Mouse (Mus musculus): ENCODE measurements around the gene AB124611. TPM values are rescaled to one million over a fixed set of nuclear protein-coding genes. Genes with fewer than 3 reads are reported as not detected.

AB124611 gene
- polyA plus RNA-seq, 1 experiment, result 0.13 TPM

DNA sequence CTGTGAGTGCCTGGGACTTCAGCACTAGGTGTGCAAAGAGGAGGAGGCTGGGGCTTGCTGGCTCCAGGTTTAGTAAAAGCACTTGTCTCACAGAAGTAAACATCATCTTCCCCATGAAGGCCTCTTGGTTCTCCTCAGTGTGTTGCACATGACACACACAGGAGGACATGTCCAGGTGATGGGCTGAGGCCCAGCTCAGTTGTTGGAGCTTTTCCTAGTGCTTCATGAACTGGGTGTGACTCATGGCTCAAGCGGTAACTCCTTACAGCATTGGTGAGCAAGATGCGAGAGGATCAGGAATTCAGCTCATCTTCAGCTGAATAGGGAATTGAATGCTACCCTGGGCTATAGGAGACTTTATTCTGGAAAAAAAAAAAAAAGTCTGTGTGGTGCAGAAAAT, 28.3 kb upstream of the AB124611 start:
- Histone ChIP-seq H3K36me3 (ENCODE audit: control insufficient read depth) (peaks cover 86% of the 10 kb centered on the region), H3K4me1 (ENCODE audit: control insufficient read depth) (peaks cover 4% of the 10 kb centered on the region), H3K27me3 (ENCODE audit: control insufficient read depth) (no peaks in the 10 kb centered on the region), H3K9me3 (ENCODE audit: control insufficient read depth, low read length) (no peaks in the 10 kb centered on the region), H3K4me3 (replicated peaks) (no peak overlapping the region)
- TF ChIP-seq TAL1 (IDR thresholded peaks at IDR 0.05; ENCODE audit: low read length) (no peak), GATA1 (IDR thresholded peaks at IDR 0.05; ENCODE audit: low read length) (no peak)

DNA sequence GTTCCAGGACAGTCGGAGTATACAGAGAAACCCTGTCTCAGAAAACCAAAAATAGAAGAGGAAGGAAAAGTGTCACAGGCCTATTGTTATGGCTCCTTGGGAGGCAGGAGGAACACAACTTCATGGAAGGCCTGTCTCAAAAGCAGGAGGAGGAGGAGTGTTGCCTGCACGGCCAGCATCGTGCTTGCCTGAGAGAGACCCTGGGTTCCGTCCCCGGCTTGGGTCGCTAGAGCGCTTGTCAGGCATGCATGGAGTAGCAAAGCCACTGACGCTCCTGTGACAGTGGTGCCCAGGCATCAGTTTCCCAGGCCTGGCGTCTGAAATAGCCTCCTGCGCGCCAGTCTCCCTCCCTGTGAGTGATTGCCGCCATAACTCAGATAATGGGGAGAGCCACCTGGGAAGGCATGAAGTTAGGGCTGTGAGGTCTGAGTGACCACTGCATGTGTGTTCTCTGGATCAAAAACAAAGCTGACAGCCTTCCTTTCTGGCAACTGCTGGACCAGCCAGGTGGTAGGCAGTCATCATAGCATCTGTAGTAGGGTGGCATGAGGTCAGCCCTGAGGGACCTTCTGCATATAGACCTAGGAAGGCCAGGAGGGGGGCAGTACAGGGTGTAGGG, 27.6 kb upstream of the AB124611 start:
- Histone ChIP-seq H3K9me3 (ENCODE audit: control insufficient read depth, low read length) (no peaks in the 10 kb centered on the region), H3K4me1 (ENCODE audit: control insufficient read depth) (peaks cover 4% of the 10 kb centered on the region), H3K36me3 (ENCODE audit: control insufficient read depth) (peaks cover 86% of the 10 kb centered on the region), H3K4me3 (replicated peaks) (no peak overlapping the region), H3K27me3 (ENCODE audit: control insufficient read depth) (no peaks in the 10 kb centered on the region)
- TF ChIP-seq TAL1 (IDR thresholded peaks at IDR 0.05; ENCODE audit: low read length) (no peak), GATA1 (IDR thresholded peaks at IDR 0.05; ENCODE audit: low read length) (no peak)

DNA sequence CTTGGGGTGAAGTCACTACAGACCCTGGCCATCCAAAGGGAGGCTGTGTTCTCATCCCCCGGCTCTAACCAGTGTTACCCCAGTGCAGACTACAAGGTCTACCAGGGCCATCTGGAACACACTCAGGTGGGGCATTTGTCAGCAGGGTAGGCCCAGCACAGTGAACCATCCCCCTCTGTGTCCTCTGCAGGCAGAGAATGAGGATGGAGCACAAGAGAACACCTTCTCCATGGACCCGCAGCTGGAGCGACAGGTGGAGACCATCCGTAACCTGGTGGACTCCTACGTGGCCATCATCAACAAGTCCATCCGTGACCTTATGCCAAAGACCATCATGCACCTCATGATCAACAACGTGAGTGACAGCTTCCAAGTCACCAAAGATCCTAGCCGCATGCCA, 22.6 kb upstream of the AB124611 start:
- TF ChIP-seq GATA1 (IDR thresholded peaks at IDR 0.05; ENCODE audit: low read length) (no peak), TAL1 (IDR thresholded peaks at IDR 0.05; ENCODE audit: low read length) (no peak)
- Histone ChIP-seq H3K4me1 (ENCODE audit: control insufficient read depth) (no peaks in the 10 kb centered on the region; the same call in 1 of the 2 replicates), H3K4me3 (replicated peaks) (no peak overlapping the region), H3K27me3 (ENCODE audit: control insufficient read depth) (no peaks in the 10 kb centered on the region), H3K9me3 (ENCODE audit: control insufficient read depth, low read length) (no peaks in the 10 kb centered on the region), H3K36me3 (ENCODE audit: control insufficient read depth) (peaks cover 85% of the 10 kb centered on the region)

DNA sequence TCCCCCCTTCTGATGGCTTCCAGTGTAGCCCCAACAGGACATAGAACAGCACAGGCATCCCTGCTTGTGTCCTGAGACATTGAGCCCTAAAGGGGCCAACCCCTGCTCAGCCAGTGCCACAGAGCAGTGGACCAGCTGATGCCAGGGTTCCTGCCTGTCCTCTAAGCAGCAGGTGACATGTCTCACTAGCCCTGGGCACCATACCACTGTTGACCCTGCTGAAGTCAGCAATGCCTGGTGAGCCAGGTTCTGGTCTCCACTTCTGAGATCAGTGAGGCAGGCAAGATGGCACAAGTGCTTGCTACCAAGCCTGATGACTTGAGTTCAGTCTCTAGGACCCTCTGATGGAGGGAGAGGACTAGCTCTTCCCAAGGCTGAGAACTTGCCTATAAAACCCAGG, 20.2 kb upstream of the AB124611 start:
- H3K36me3 ChIP-seq (ENCODE audit: control insufficient read depth), result peaks cover 75% of the 10 kb centered on the region
- H3K9me3 ChIP-seq (ENCODE audit: control insufficient read depth, low read length), result no peaks in the 10 kb centered on the region
- no peak overlapping the region for H3K4me3 ChIP-seq (replicated peaks)
- TF ChIP-seq GATA1 (IDR thresholded peaks at IDR 0.05; ENCODE audit: low read length), result no peak
- peaks cover 24% of the 10 kb centered on the region for H3K4me1 ChIP-seq (ENCODE audit: control insufficient read depth)
- no peaks in the 10 kb centered on the region for H3K27me3 ChIP-seq (ENCODE audit: control insufficient read depth)

DNA sequence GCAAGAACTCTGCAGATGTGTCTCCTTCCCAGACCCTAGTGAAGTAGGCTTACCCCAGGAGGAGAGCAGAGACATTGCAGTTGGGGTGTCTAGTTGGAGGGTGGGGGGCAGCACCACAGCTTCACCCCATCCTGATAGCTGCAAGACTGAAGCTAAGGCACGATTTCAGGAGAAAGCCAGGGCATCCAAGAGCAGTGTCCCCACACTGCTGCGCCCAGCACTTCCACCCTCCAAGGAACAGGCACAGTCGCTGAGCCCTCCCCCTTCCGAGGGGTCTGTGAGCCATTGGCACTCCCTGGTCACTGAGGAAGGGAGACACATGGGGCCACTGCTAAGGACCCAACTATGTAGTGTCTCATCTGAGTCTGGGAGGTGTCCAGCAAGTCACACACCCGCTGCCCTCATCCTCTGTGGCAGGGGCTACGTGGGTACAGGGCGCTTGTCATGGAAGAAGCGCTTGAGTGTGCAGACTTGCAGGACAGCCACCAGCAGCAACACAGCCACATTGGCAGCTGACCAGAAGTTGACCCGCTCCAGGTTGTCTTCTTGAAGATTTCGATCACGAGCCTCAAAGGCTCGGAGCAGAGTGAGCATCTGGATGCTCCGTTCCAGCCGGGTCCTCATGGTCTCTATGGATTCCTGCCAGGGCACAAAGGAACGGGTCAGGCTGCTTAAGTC, 18.1 kb upstream of the AB124611 start:
- Histone ChIP-seq H3K4me1 (ENCODE audit: control insufficient read depth) (peaks cover 32% of the 10 kb centered on the region), H3K27me3 (ENCODE audit: control insufficient read depth) (no peaks in the 10 kb centered on the region), H3K9me3 (ENCODE audit: control insufficient read depth, low read length) (no peaks in the 10 kb centered on the region), H3K36me3 (ENCODE audit: control insufficient read depth) (peaks cover 63% of the 10 kb centered on the region), H3K4me3 (replicated peaks) (no peak overlapping the region)
- TF ChIP-seq GATA1 (IDR thresholded peaks at IDR 0.05; ENCODE audit: low read length) (no peak), TAL1 (IDR thresholded peaks at IDR 0.05; ENCODE audit: low read length) (no peak)

DNA sequence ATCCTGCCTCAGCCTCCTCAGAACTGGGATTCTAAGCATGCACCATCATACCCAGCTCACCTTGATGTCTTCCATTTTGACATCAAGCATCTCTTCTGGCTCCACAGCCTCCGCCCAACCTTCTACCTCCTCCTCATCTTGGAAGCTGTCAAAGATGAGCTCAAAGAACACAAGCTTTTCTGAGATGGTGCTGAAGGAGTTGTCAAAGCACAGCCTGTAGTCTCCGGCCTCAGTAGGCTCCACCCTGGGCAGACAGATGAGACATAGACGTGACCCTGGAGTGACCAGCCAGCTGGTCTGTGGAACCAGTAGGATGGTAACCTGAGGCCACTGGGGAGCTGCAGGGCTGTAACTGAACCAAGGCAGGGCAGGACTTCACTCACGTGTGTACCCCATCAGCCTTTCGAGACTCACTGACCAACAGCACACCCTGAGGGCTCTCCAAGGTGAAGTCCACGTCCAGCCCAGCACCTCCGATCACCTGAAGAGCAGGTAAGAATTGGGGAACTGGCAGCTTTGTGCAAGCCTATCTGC, 17.0 kb upstream of the AB124611 start:
- TF ChIP-seq GATA1 (IDR thresholded peaks at IDR 0.05; ENCODE audit: low read length), result no peak
- TF ChIP-seq TAL1 (IDR thresholded peaks at IDR 0.05; ENCODE audit: low read length), result no peak
- H3K9me3 ChIP-seq (ENCODE audit: control insufficient read depth, low read length), result peaks cover 3% of the 10 kb centered on the region
- peaks cover 35% of the 10 kb centered on the region for H3K4me1 ChIP-seq (ENCODE audit: control insufficient read depth)
- peaks cover 59% of the 10 kb centered on the region for H3K36me3 ChIP-seq (ENCODE audit: control insufficient read depth)
- peak overlapping the region; percentile 75 for H3K4me3 ChIP-seq (replicated peaks)
- H3K27me3 ChIP-seq (ENCODE audit: control insufficient read depth), result no peaks in the 10 kb centered on the region

DNA sequence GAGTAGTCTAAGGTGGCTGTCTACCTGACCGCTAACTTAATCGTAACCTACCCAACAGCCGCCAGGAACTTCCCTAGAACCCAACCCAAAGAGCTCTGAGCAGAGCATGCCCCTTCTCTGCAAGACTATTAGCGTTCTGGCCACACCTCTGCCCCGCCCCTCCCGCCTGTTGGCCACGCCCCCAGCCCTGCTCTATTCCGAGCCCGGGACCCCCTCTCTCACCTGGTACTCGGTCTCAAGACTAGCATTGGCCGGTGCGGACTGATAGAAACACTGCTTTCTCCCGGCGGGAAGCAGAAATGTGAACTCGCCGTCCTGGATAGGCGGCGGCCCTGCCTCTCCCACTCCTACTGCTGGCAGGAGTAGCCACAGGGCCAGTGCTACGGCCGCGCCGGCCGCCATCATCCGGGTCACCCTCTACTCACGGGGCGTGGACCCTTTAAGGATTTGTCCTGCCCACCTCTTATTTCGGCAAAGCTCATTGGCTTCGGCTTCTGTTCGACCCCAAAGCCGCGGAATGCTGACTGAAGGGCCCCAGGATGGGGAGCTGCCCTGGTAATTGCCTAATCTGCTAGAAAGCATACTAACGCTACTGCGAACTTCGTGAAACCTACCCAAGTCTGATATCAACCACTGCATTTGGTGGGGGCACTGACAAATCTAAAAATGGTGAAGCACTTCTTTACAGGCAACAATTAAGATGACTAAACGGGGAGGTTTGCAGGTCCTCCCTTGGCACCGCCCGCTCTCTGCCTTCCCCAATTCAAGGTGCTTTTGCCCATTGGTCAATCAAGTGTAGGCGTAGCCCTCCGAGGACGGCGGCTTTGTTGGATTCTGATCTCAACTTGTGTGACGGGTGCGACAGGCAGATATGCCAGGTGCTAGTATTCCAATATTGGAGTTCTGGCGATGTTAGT, 15.9 kb upstream of the AB124611 start, which contains the start of gene Tmed1:
TSS of gene Tmed1 (minus strand) at position 481 of the 917 bp plus-strand sequence.
- TF ChIP-seq GATA1 (IDR thresholded peaks at IDR 0.05; ENCODE audit: low read length) (no peak), TAL1 (IDR thresholded peaks at IDR 0.05; ENCODE audit: low read length) (peak; percentile 52; the same call in 2 of the 3 replicates)
- H3K36me3 ChIP-seq (ENCODE audit: control insufficient read depth), result peaks cover 48% of the 10 kb centered on the region
- H3K4me1 ChIP-seq (ENCODE audit: control insufficient read depth), result peaks cover 40% of the 10 kb centered on the region

DNA sequence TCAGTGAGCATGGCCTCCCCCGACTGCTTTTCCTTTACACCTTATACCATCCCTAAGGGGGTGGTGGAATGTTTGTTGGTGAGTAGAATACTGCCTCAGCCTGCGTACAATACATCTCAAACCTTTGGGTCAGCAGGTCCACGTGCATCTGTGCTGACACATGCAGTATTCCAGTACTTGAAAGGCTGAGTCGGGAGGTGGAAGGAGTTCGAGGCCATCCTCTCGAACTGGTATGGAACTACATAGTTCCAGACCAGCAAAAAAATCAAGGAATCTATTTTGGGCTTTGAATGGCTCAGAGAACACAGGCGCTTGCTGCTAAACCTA, 15.3 kb upstream of the AB124611 start:
- no peaks in the 10 kb centered on the region for H3K27me3 ChIP-seq (ENCODE audit: control insufficient read depth)
- peaks cover 42% of the 10 kb centered on the region for H3K36me3 ChIP-seq (ENCODE audit: control insufficient read depth)
- peaks cover 40% of the 10 kb centered on the region for H3K4me1 ChIP-seq (ENCODE audit: control insufficient read depth)
- H3K4me3 ChIP-seq (replicated peaks), result peak overlapping the region; percentile 75
- TF ChIP-seq TAL1 (IDR thresholded peaks at IDR 0.05; ENCODE audit: low read length), result no peak; the same call in 2 of the 3 replicates
- TF ChIP-seq GATA1 (IDR thresholded peaks at IDR 0.05; ENCODE audit: low read length), result no peak
- H3K9me3 ChIP-seq (ENCODE audit: control insufficient read depth, low read length), result peaks cover 3% of the 10 kb centered on the region

More for the DNA sequence above, 15.9 kb upstream of the AB124611 start, which contains the start of gene Tmed1:
- Histone ChIP-seq H3K4me3 (replicated peaks) (peak within 1 kb of the TSS; percentile 75), H3K27me3 (ENCODE audit: control insufficient read depth) (no peaks in the 10 kb centered on the region), H3K9me3 (ENCODE audit: control insufficient read depth, low read length) (peaks cover 3% of the 10 kb centered on the region)
